Mouse (Mus musculus) testis, adult 2 months (tissue): ENCODE measurements around the gene Ndufs7. TPM values are rescaled to one million over a fixed set of nuclear protein-coding genes. Genes with fewer than 3 reads are reported as not detected.

Experiments
- H3K27ac ChIP-seq: fragments of 200-500 bp; 2 replicates; pipeline ENCODE4 v1.5.1; 2012; ENCODE audit warnings: low read depth, low read length; ENCODE audit not compliant: control insufficient read depth, insufficient read depth
- H3K27me3 ChIP-seq: fragments of 200-500 bp; 2 replicates; pipeline ENCODE4 v1.6.1; 2012; ENCODE audit warnings: mild to moderate bottlenecking, low read length, moderate library complexity; ENCODE audit not compliant: control insufficient read depth, insufficient read depth
- H3K36me3 ChIP-seq: fragments of 200-500 bp; 2 replicates; pipeline ENCODE4 v1.6.1; 2012; ENCODE audit warnings: mild to moderate bottlenecking, low read length; ENCODE audit not compliant: control insufficient read depth, insufficient read depth
- H3K4me1 ChIP-seq: fragments of 200-500 bp; 2 replicates; pipeline ENCODE4 v1.6.1; 2012; ENCODE audit warnings: low read length; ENCODE audit not compliant: control insufficient read depth, insufficient read depth
- H3K4me3 ChIP-seq: fragments of 200-500 bp; 2 replicates; pipeline ENCODE4 v1.5.1; 2012; ENCODE audit warnings: low read depth, mild to moderate bottlenecking, low read length, moderate library complexity, mixed read lengths; ENCODE audit not compliant: control insufficient read depth
- CTCF ChIP-seq: fragments of 200-500 bp; IDR thresholded peaks from 2 replicates; pipeline ENCODE4 v1.5.1; 2012; ENCODE audit warnings: low read depth, mild to moderate bottlenecking, inconsistent platforms, low read length, moderate library complexity; ENCODE audit not compliant: control insufficient read depth, insufficient read depth, insufficient replicate concordance
- POLR2A ChIP-seq: fragments of 200-500 bp; IDR thresholded peaks from 2 replicates; pipeline ENCODE4 v1.6.1; 2012; ENCODE audit warnings: low read depth, mild to moderate bottlenecking, inconsistent platforms, low read length, moderate library complexity; ENCODE audit not compliant: control insufficient read depth
- polyA plus RNA-seq: library from polyadenylated mRNA; depleted of rRNA; stranded (reverse); fragments of >200 nt; gene quantifications from 2 replicates; pipeline ENCODE4 v1.2.3, GENCODE M21; 2012

Ndufs7 gene
- polyA plus RNA-seq, 1 experiment: 105 TPM

DNA sequence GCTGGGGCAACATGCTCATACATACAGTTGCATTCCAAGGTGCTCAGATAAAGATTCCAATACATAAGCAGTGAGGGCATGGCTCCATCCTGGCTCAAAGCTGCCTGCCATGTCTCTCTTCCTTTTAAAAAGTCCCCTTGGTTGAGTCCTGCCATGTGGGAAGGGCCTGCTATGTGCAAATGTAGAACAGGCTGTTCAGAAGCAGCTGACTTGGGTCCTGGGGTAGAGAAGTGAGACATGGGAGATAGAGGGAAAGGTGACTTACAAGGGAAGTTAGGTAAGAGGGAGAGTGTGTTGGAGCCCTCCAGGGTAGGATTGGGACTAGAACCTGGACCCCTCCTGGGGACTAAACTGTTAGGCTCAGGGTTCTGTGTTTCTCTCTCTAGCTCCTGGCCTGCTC lies 3.1 kb downstream of the Ndufs7 start:
- Histone ChIP-seq H3K27ac (no peak overlapping the region), H3K36me3 (no peaks in the 10 kb centered on the region; the same call in 1 of the 2 replicates), H3K27me3 (no peaks in the 10 kb centered on the region), H3K4me3 (no peak overlapping the region), H3K4me1 (0 out of 2 replicates have a peak, but pooled peaks cover 2% of the 10 kb centered on the region)
- no peak for TF ChIP-seq POLR2A
- TF ChIP-seq CTCF: no peak

DNA sequence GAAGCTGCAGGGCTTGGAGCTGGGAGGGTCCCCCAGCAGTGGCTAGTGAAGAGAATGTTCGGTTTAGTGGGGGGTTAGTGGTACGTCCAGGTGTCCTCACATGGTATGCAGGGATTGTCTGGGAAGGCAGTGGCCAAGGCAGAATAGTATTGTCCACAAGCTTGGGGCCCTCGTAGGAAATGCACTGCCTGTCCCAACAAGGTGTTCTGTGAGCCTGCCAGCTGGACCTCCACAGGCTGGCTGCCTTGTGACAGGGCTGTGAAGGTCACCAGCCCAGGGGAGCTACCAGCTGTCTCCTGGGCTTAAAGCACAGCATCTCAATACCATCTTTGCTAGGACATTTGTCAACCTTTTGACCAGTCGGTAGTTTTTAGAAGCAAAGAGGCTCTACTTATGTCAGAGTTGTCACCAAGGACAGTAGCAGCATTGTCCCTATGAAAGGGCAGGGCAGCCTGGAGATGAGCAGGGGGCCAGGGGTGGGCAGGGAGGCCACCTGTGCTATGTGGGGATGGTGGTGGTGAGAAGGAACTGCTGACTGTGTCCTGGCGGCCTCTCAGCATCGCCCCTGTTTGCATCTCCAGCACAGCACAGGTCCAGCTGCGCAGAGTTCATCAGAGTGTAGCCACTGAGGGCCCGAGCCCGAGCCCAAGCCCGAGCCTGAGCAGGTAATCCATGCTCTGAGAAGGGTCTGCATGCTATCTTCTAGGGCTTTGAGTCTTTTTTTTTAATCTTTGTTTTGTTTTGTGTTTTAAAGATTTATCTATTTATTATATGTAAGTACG lies 3.8 kb downstream of the Ndufs7 start:
- 0 out of 2 replicates have a peak, but pooled peaks cover 2% of the 10 kb centered on the region for H3K4me1 ChIP-seq
- H3K27me3 ChIP-seq: no peaks in the 10 kb centered on the region
- no peak overlapping the region for H3K4me3 ChIP-seq
- no peaks in the 10 kb centered on the region; the same call in 1 of the 2 replicates for H3K36me3 ChIP-seq
- TF ChIP-seq POLR2A (no peak), CTCF (no peak)
- no peak overlapping the region for H3K27ac ChIP-seq

DNA sequence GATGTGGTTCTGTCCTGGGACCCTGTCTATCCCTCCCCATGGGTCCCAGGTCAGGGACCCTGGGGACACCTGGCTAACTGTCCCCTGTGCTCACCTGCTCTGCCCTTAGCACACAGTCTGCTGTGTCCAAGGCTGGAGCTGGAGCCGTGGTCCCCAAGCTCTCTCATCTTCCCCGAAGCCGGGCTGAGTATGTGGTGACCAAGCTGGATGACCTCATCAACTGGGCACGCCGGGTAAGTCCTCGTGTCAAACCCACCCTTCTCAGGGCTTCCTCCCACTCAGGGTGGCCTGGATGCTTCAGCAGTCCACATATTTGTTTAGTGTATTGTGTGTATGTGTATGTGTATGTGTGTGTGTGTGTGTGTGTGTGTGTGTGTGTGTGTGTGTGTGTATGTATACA lies 4.6 kb downstream of the Ndufs7 start:
- TF ChIP-seq POLR2A (no peak), CTCF (no peak)
- no peaks in the 10 kb centered on the region; the same call in 1 of the 2 replicates for H3K36me3 ChIP-seq

DNA sequence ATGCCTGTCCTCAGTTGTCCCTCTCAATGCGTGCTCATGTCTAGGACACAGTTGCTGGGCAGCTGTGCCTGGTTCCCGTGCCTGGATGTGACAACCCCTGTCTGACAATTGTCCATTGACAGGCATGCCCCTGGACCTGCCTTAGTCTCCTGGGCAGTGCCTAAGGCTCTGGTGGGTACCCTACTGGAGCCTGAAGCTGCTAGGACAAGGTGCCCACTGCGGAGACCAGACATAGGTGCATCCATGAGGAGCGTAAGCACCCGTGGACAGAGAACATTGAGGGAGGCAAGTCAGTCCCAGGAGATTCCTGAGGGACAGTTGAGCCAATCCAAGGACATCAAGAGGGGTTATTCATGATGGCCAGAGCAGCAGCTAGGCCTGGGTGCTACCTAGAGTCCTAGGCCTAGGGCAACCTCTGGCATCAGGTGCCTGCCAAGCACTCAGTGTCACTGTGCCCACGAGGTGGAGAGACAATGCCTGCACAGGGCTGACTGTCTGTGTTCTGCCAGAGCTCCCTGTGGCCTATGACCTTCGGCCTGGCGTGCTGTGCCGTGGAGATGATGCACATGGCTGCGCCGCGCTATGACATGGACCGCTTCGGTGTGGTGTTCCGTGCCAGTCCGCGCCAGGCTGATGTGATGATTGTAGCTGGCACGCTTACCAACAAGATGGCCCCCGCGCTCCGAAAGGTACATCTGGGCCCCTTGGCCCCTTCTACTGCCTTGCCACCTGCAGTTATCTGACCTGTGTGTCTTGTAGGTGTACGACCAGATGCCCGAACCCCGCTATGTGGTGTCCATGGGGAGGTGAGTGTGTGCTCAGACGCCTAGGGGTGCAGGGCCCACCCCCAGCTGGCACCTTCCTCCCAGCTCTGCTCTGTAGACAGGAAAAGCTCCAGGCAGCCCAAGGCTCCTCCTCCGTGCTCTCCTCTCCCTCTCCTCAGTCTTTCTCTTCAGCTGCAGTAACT lies 5.7 kb downstream of the Ndufs7 start:
- no peaks in the 10 kb centered on the region; the same call in 1 of the 2 replicates for H3K36me3 ChIP-seq
- peaks cover 2% of the 10 kb centered on the region; the same call in 1 of the 2 replicates for H3K4me1 ChIP-seq

More for the DNA sequence above, 4.6 kb downstream of the Ndufs7 start:
- no peak overlapping the region for H3K27ac ChIP-seq
- no peak overlapping the region for H3K4me3 ChIP-seq
- H3K27me3 ChIP-seq: no peaks in the 10 kb centered on the region
- H3K4me1 ChIP-seq: 0 out of 2 replicates have a peak, but pooled peaks cover 2% of the 10 kb centered on the region

DNA sequence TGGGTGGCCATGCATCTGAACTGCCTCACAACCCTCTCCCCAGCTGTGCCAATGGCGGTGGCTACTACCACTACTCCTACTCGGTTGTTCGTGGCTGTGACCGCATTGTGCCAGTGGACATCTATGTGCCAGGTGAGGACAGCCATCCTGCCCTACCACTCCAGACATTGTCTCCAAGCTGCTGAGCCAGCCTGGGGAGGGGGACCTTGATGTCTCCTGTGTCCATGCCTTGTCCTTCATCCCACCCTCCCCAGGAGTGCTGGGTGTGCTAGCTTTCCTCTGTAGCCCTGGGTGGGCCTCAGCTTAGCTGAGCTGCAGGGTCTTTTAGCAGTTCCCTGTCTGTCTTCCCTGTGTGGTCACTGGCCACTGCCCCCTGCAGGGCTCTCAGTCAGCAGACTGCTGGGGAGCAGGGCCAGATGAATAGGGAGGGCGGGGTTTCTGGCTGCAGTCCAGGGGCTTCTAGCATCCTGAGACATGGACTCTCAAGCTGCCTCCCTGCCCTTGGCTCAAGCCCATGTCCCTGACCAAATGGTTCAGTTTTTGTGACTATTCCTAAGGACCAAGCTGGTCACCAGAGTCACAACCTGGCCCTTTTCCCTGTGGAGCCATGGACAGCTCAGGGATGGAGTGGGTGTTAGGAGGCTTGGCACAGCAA lies 7.1 kb downstream of the Ndufs7 start:
- Histone ChIP-seq H3K4me1 (peaks cover 9% of the 10 kb centered on the region), H3K36me3 (no peaks in the 10 kb centered on the region; the same call in 1 of the 2 replicates), H3K27me3 (no peaks in the 10 kb centered on the region), H3K27ac (no peak overlapping the region), H3K4me3 (no peak overlapping the region)
- no peak for TF ChIP-seq POLR2A
- TF ChIP-seq CTCF: no peak

More for the DNA sequence above, 5.7 kb downstream of the Ndufs7 start:
- Histone ChIP-seq H3K4me3 (no peak overlapping the region), H3K27ac (no peak overlapping the region), H3K27me3 (no peaks in the 10 kb centered on the region)
- TF ChIP-seq CTCF (no peak; the same call in 1 of the 2 replicates), POLR2A (peak; percentile 9; the same call in 1 of the 2 replicates)

DNA sequence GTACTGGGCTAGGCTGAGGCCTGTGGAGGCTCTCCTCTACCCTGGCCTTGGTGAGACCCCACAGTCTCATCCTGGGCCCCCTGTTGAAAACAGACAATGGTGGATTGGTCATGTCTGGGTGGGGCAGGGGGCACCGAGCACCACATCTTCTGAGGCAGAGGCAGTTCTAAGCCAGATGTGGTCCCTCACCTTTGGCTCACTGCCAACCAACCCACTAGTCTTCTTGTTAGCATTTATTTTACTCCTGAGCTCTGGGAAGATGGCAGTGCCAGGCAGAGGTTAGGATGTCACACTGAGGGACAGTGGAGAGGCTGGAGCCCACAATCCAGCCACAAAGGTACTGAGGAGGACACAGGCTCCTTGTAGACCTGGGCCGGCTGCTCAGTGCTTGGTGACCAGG lies 9.0 kb downstream of the Ndufs7 start:
- Histone ChIP-seq H3K36me3 (no peaks in the 10 kb centered on the region; the same call in 1 of the 2 replicates), H3K4me1 (peaks cover 19% of the 10 kb centered on the region), H3K27me3 (no peaks in the 10 kb centered on the region), H3K4me3 (no peak overlapping the region), H3K27ac (no peak overlapping the region)
- TF ChIP-seq POLR2A: no peak
- TF ChIP-seq CTCF: no peak
